Mouse (Mus musculus) MEL (cell line): ENCODE data around the gene Bzw2.

Experiments used
- CTCF ChIP-seq, 3 experiments: IDR thresholded peaks in 2 of 3; conservative IDR thresholded peaks in 1 of 3; 2 replicates each; pipeline ENCODE4 v1.5.1; 2011 to 2012; ENCODE audit warnings: low read length in 3 of 3, low read depth in 2 of 3, mild to moderate bottlenecking in 2 of 3, improper control_type of control experiment in 1 of 3, inconsistent platforms in 1 of 3, mixed read lengths in 1 of 3, moderate library complexity in 1 of 3; ENCODE audit not compliant: control insufficient read depth in 1 of 3, insufficient read depth in 1 of 3, poor library complexity in 1 of 3, severe bottlenecking in 1 of 3
- ETS1 ChIP-seq: IDR thresholded peaks from 2 replicates; pipeline ENCODE4 v1.6.1; 2012; ENCODE audit warnings: low read depth, mild to moderate bottlenecking, inconsistent platforms, low read length, improper control_type of control experiment, moderate library complexity

- no peak for TF ChIP-seq CTCF (IDR thresholded peaks at IDR 0.05 in 2 of 3, conservative IDR thresholded peaks at IDR 0.05 in 1 of 3; ENCODE audit: control insufficient read depth in 1 of 3, insufficient read depth in 1 of 3, low read depth in 2 of 3, low read length in 3 of 3, poor library complexity in 1 of 3, severe bottlenecking in 1 of 3)
- no peak for TF ChIP-seq ETS1
Observed at GRCm38 (mm10) chr12:36046196-36046595, 111.7 kb downstream of the Bzw2 start.
